Mouse (Mus musculus): ENCODE data around the gene Cntnap1. TPM values are rescaled to one million over a fixed set of nuclear protein-coding genes. Genes with fewer than 3 reads are reported as not detected.
A peak's percentile ranks its signal among the peaks of the same experiment; 100 is the strongest.

Cntnap1 gene
- polyA plus RNA-seq, 1 experiment from 2014 or later: 0.97 TPM

DNA sequence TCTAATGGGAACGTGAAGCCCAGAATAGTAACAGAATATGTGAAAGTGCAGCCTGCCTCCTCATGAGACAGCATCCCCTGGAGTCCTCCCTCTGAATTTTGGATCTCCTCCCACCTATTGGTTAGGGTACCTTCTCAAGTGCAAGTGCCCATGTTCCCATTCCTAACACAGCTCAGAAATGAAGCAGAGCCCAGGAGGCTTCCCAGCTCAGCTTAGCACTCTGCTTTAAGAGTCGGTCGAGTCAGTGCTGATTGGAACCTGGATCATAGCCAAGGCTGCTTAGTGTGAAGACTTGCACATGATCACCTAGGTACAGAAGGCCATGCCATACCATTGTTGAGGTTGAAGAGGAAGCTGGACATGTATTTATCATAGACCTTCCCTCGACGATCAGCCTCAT lies 23.8 kb downstream of the Cntnap1 start:
- no peak for ATAC-seq (ENCODE audit: low FRiP score)

DNA sequence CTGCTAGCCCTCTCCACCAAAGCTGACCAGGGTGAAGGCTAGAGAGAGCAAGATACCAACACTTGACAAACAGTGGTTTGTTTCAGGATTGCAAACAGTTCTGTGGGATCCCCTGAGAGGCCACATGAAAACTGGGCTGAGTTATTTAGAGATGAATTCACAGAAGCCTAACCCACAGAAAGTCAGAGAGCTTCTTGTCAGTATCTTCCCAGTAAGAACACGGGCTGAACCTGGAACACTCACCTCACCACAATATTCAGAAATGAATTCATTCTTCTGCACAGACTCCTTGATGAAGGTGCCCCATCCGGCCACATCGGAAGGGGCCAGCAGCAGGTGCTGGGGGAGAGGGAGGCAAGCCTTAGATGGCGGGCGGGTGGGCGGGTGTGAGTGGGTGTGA lies 24.3 kb downstream of the Cntnap1 start:
- WGBS: 94% methylated on average over 6 of the region's 6 CpGs
- peaks cover 34% of the 10 kb centered on the region for H3K36me3 ChIP-seq
- ATAC-seq (ENCODE audit: low FRiP score): no peak

More for the DNA sequence above, 23.8 kb downstream of the Cntnap1 start:
- Histone ChIP-seq H3K4me1 (peaks cover 19% of the 10 kb centered on the region), H3K27ac (no peak overlapping the region), H3K36me3 (peaks cover 29% of the 10 kb centered on the region; the same call in 1 of the 2 replicates), H3K27me3 (no peaks in the 10 kb centered on the region), H3K9me3 (replicated peaks) (no peaks in the 10 kb centered on the region), H3K9ac (no peak overlapping the region), H3K4me2 (replicated peaks) (no peak overlapping the region), H3K4me3 (no peak overlapping the region)
- 90% methylated on average over 5 of the region's 5 CpGs for whole genome bisulfite sequencing

DNA sequence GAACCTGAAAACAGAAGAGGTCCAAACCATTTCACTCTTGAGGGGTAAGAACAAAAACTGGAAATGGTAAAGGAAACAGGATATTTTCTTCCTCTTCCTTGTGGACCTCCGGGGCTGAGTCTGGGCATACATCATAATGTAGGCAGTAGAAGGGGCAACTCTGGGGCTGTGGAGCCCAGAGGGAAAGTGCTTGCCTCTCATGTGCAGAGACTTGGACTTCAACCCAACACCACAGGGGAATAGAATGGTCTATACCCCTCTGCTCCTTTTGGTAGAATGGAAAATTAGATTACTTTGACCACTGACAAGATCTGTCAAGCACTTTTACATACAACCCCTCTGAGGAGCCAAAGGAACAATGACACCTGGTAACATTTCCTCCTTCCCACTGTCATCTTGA lies 24.8 kb downstream of the Cntnap1 start:
- no peaks in the 10 kb centered on the region for H3K9me3 ChIP-seq (replicated peaks)
- H3K27me3 ChIP-seq: no peaks in the 10 kb centered on the region
- H3K9ac ChIP-seq: no peak overlapping the region
- 100% methylated on average over 1 of the region's 1 CpGs for WGBS
- H3K4me3 ChIP-seq: no peak overlapping the region
- no peak overlapping the region for H3K4me2 ChIP-seq (replicated peaks)
- no peak for ATAC-seq (ENCODE audit: low FRiP score)
- H3K4me1 ChIP-seq: peaks cover 9% of the 10 kb centered on the region
- no peak overlapping the region for H3K27ac ChIP-seq
- peaks cover 38% of the 10 kb centered on the region for H3K36me3 ChIP-seq

More for the DNA sequence above, 24.3 kb downstream of the Cntnap1 start:
- Histone ChIP-seq H3K9me3 (replicated peaks) (no peaks in the 10 kb centered on the region), H3K27me3 (no peaks in the 10 kb centered on the region), H3K4me1 (peaks cover 14% of the 10 kb centered on the region), H3K4me2 (replicated peaks) (no peak overlapping the region), H3K9ac (no peak overlapping the region), H3K4me3 (no peak overlapping the region), H3K27ac (no peak overlapping the region)

DNA sequence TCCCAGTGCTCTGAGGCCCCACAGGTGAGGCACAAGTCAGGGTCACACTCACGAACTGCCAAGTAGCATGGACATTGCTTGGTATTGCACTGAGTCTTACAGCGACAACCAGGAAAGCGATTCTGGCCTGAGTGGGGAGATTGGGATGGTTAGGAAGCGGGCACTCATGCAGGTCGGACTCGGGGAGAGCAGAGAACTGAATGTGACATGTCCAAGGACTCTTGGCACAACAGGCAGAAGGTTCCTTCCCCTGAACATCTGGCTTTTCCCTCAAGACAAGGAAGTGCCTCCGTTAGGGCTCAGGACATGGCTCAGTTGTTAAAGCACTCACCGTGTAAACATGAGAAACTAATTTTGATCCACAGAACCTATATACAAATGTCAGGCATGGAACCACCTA lies 25.2 kb downstream of the Cntnap1 start:
- H3K36me3 ChIP-seq: peaks cover 43% of the 10 kb centered on the region

DNA sequence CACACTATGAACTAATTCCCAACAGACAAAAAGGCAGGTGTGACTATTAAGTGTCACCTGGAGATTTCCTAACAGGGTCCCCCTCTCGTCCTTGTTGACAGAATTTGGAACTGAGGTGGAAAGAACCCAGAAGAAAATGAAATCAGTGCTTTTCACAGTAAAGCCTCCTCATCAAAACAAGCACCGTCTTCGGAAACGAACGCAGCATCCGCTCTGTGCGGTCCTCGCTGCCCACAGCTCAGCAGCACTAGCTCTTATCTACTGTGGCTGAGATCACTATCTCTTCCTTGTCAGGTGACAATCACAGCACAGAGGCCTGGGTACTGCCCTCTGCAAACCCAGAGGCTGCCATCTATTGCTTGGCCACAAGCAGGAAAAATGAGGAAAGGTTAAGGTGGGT lies 25.9 kb downstream of the Cntnap1 start:
- peaks cover 44% of the 10 kb centered on the region for H3K36me3 ChIP-seq
- H3K4me3 ChIP-seq: no peak overlapping the region
- H3K9ac ChIP-seq: no peak overlapping the region
- H3K27ac ChIP-seq: no peak overlapping the region
- H3K9me3 ChIP-seq (replicated peaks): no peaks in the 10 kb centered on the region
- H3K4me1 ChIP-seq: peaks cover 5% of the 10 kb centered on the region; the same call in 1 of the 2 replicates
- H3K4me2 ChIP-seq (replicated peaks): no peak overlapping the region
- H3K27me3 ChIP-seq: no peaks in the 10 kb centered on the region
- ATAC-seq (ENCODE audit: low FRiP score): no peak
- 90% methylated on average over 8 of the region's 8 CpGs for WGBS

More for the DNA sequence above, 25.2 kb downstream of the Cntnap1 start:
- no peak overlapping the region for H3K27ac ChIP-seq
- no peak overlapping the region for H3K4me2 ChIP-seq (replicated peaks)
- no peaks in the 10 kb centered on the region for H3K27me3 ChIP-seq
- no peak overlapping the region for H3K9ac ChIP-seq
- 86% methylated on average over 8 of the region's 8 CpGs for WGBS
- ATAC-seq (ENCODE audit: low FRiP score): no peak
- H3K4me1 ChIP-seq: peaks cover 5% of the 10 kb centered on the region
- no peak overlapping the region for H3K4me3 ChIP-seq
- no peaks in the 10 kb centered on the region for H3K9me3 ChIP-seq (replicated peaks)

DNA sequence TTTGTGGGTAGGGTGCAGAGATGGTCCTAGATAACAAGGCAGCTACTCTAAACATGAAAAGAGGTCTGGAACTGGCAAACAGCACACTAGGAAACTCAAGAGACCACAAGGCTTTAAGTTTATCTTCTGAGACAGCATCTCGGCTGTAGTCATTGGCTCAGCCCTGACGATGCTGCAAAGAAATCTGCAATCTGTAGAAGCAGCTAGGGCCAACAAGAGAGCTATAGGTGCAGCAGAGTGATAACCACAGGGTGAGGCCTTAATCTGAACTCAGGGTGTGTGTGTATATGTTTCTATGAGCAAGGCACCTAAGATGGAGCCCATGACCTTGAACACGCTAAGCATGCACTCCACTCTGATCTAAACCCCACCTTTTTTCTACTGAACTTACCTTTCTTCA lies 29.2 kb downstream of the Cntnap1 start:
- Histone ChIP-seq H3K9ac (no peak overlapping the region), H3K4me2 (replicated peaks) (no peak overlapping the region), H3K4me1 (no peaks in the 10 kb centered on the region), H3K9me3 (replicated peaks) (no peaks in the 10 kb centered on the region), H3K27me3 (no peaks in the 10 kb centered on the region), H3K36me3 (peaks cover 49% of the 10 kb centered on the region), H3K27ac (no peak overlapping the region), H3K4me3 (no peak overlapping the region)
- ATAC-seq (ENCODE audit: low FRiP score): no peak
- WGBS: 93% methylated on average over 3 of the region's 3 CpGs

DNA sequence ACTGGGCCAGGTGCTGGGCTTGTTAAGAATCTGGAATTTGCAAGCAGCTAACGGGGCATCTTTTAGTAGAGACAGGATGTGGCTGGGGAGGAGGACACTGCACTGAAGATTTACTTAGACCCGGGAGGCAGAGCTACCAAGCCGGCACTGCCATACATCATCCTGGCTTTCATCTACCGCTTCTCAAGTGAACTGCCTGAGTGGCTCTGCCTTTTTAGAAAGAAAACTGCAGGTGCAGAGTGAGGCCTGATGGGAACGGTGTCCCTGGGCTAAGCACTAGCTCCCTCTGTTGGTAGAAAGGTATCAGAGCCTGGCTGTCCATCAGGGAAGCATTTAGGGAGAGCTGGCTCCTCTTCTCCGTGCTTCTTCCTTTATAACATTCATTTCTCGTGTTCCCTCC lies 30.7 kb downstream of the Cntnap1 start:
- H3K36me3 ChIP-seq: peaks cover 46% of the 10 kb centered on the region

DNA sequence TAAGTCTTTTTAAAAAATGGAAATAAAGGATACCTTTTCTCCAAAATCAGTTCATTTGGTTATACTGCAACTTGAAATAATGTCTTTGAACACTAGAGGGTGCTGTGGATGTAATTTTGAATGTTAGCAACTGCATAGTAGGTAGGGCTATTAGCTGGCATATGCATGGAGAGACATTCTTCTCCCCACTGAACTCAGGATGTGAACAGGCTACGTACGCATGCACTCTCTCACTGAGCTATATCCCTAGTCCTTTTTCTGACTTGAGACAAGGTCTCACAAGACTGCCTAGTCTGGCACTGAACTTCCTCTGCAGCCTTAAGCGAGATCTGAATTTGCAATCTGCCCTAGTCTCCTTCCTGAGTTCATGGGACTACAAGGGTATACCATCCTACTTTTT lies 41.6 kb downstream of the Cntnap1 start:
- H3K36me3 ChIP-seq: peaks cover 46% of the 10 kb centered on the region
- H3K9me3 ChIP-seq (replicated peaks): no peaks in the 10 kb centered on the region
- no peak overlapping the region for H3K4me2 ChIP-seq (replicated peaks)
- no peaks in the 10 kb centered on the region for H3K27me3 ChIP-seq
- no peak overlapping the region for H3K9ac ChIP-seq
- 51% methylated on average over 3 of the region's 3 CpGs for WGBS
- no peak overlapping the region for H3K27ac ChIP-seq
- no peak overlapping the region for H3K4me3 ChIP-seq
- ATAC-seq (ENCODE audit: low FRiP score): no peak
- no peaks in the 10 kb centered on the region for H3K4me1 ChIP-seq

More for the DNA sequence above, 30.7 kb downstream of the Cntnap1 start:
- Histone ChIP-seq H3K9me3 (replicated peaks) (no peaks in the 10 kb centered on the region), H3K4me1 (no peaks in the 10 kb centered on the region), H3K27me3 (no peaks in the 10 kb centered on the region), H3K27ac (no peak overlapping the region), H3K4me2 (replicated peaks) (no peak overlapping the region), H3K4me3 (no peak overlapping the region), H3K9ac (peak overlapping the region; percentile 29; the same call in 1 of the 2 replicates)
- ATAC-seq (ENCODE audit: low FRiP score): no peak
- 27% methylated on average over 7 of the region's 7 CpGs for WGBS

DNA sequence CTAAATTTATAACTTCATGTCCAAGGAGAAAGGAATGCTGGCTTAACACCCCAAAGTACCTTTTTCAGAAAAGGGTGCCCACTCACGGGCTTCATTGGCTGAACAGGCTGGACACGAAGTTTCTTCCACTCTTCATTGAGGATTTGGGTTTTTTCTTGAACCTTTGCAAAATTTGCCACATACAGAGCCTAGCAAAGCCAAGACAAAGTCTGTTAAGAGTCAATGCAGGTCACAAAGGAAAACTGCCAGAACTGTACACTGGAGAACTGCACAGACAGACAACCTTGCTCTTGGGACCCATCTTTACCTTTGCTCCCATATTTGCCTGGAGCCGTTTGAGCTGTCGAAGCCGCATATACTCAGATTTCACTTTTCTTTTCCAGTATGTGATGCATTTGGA lies 46.6 kb downstream of the Cntnap1 start:
- Histone ChIP-seq H3K4me3 (no peak overlapping the region), H3K4me2 (replicated peaks) (no peak overlapping the region), H3K9ac (no peak overlapping the region), H3K27me3 (no peaks in the 10 kb centered on the region), H3K36me3 (peaks cover 26% of the 10 kb centered on the region), H3K4me1 (no peaks in the 10 kb centered on the region), H3K9me3 (replicated peaks) (no peaks in the 10 kb centered on the region), H3K27ac (no peak overlapping the region)
- no peak for ATAC-seq (ENCODE audit: low FRiP score)
- WGBS: 90% methylated on average over 5 of the region's 5 CpGs

DNA sequence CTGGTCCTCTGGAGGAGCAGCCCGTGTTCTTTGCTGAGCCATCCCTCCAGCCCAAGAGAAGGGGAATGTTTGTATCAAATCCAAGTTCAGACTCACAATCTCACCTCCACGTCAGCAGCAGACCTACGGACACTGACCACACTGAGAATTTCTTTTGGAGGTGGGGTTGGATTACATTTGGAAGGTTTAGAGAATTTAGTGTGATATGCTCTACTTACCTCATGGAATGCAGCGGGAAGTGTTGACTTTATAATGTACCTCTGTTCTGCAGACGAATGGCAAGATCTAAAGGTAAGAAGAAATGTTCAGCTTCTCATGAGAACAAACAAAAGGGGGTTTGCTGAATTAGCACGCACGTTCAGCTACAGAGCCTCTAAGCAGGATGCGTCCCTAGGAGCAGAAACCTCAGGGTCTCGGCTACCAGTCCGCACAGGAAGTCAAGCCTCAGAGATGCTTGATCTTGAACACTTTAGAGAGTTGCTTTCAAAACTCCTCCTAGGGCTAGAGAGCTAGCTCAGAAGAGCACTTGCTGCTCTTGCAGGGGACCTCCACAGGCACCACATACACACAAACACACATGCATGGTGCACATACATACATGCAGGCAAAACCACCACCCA lies 48.2 kb downstream of the Cntnap1 start:
- WGBS: 83% methylated on average over 10 of the region's 10 CpGs
- H3K36me3 ChIP-seq: peaks cover 18% of the 10 kb centered on the region
- no peak overlapping the region for H3K9ac ChIP-seq
- no peak overlapping the region for H3K4me2 ChIP-seq (replicated peaks)
- H3K27me3 ChIP-seq: no peaks in the 10 kb centered on the region
- H3K27ac ChIP-seq: no peak overlapping the region
- no peak for ATAC-seq (ENCODE audit: low FRiP score)
- H3K4me1 ChIP-seq: no peaks in the 10 kb centered on the region
- H3K9me3 ChIP-seq (replicated peaks): no peaks in the 10 kb centered on the region
- no peak overlapping the region for H3K4me3 ChIP-seq

DNA sequence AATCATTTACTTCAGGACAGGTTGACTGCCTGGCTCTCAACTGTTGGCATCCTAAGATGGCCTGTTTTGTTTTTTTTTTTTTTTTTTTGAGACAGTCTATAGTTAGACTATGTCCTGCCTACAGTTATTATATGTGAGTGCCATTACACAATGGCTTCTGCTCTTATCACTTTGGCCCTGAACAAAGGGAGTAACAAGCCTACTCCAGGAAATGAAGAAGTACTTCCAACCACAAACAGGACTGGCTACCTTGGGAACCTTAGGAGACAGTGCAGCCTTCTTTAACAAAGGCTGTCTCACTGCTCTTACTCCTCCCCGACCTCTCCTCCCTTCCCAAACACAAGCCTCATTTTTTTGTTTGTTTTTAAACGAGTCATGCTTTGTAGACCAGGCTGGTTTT lies 50.5 kb downstream of the Cntnap1 start:
- WGBS: 75% methylated on average over 2 of the region's 2 CpGs
- no peak for ATAC-seq (ENCODE audit: low FRiP score)
- Histone ChIP-seq H3K36me3 (0 out of 2 replicates have a peak, but pooled peaks cover under 1% of the 10 kb centered on the region), H3K9me3 (replicated peaks) (no peaks in the 10 kb centered on the region), H3K27ac (no peak overlapping the region), H3K4me2 (replicated peaks) (no peak overlapping the region), H3K27me3 (no peaks in the 10 kb centered on the region), H3K4me1 (peaks cover 7% of the 10 kb centered on the region; the same call in 1 of the 2 replicates), H3K9ac (no peak overlapping the region), H3K4me3 (no peak overlapping the region)

DNA sequence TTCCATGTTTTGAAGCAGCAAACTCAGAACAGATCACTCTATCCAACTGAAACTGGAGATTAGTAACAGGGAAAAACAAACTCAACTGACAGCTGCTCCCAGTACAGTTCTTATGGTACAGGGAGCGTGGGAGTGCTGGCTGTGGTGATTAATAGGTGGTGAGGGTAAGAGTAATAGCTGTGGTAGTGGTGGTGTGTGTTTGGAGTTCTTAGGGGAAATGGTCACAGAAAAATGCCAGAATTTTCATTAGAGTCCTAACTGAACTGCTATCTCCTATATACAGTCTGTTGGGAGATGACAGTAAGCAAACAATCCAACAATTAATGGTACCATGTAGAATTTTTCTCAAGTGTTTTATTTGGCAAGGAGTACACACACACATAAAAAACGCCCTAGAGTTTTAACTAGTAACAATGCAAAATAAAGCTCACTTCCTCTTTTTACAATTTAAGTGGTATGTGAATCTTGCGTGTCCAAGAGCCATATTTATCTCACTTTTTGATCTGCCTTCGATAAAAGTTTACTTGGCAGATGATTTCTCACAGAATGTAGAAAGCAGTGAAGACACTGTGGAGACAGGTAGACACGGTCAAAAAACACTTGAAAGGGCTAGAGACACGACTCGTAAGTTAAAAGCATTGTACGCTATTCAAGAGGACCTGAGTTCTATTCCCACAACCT lies 51.1 kb downstream of the Cntnap1 start:
- H3K27me3 ChIP-seq: no peaks in the 10 kb centered on the region
- H3K4me1 ChIP-seq: peaks cover 8% of the 10 kb centered on the region; the same call in 1 of the 2 replicates
- WGBS: 92% methylated on average over 8 of the region's 8 CpGs
- no peak for ATAC-seq (ENCODE audit: low FRiP score)
- no peaks in the 10 kb centered on the region for H3K36me3 ChIP-seq
- no peaks in the 10 kb centered on the region for H3K9me3 ChIP-seq (replicated peaks)
- no peak overlapping the region for H3K27ac ChIP-seq
- H3K4me3 ChIP-seq: no peak overlapping the region
- H3K9ac ChIP-seq: no peak overlapping the region
- H3K4me2 ChIP-seq (replicated peaks): no peak overlapping the region

DNA sequence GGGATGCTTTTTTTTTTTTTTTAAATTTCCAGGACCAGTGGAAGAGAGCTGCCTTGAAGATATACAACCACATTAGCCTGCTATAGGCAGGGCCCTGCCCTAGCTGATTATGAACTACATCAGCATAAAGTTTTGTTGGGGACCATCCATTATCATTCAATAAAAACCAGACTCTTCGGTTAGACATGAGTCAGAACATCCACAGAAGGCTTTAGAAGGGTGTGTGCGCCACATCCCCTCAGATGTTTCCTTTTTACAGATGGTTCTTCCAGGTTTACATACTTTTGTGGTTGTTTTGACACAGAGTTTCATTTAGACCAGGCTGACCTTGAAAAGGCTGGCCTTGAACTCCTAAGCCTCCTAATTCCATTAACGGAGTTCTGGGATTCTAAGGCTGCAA lies 54.0 kb downstream of the Cntnap1 start:
- no peak overlapping the region for H3K4me3 ChIP-seq
- no peaks in the 10 kb centered on the region for H3K9me3 ChIP-seq (replicated peaks)
- H3K36me3 ChIP-seq: no peaks in the 10 kb centered on the region
- no peak overlapping the region for H3K4me2 ChIP-seq (replicated peaks)
- H3K9ac ChIP-seq: no peak overlapping the region
- H3K27ac ChIP-seq: no peak overlapping the region
- 94% methylated on average over 3 of the region's 3 CpGs for WGBS
- H3K4me1 ChIP-seq: peaks cover 8% of the 10 kb centered on the region; the same call in 1 of the 2 replicates
- no peaks in the 10 kb centered on the region for H3K27me3 ChIP-seq
- no peak for ATAC-seq (ENCODE audit: low FRiP score)

Data from hindbrain, embryonic 12.5 days (tissue).